Mouse (Mus musculus) bone marrow macrophage, adult 2 months (primary cell): ENCODE data around the gene Sf3b2.

Source experiments
- CTCF ChIP-seq: IDR thresholded peaks from 2 replicates; pipeline ENCODE4 v1.5.1; 2012; ENCODE audit warnings: low read depth, mild to moderate bottlenecking, low read length, moderate library complexity
- POLR2A ChIP-seq: IDR thresholded peaks from 2 replicates; pipeline ENCODE4 v1.6.1; 2012; ENCODE audit warnings: mild to moderate bottlenecking, low read depth, low read length, borderline replicate concordance

DNA sequence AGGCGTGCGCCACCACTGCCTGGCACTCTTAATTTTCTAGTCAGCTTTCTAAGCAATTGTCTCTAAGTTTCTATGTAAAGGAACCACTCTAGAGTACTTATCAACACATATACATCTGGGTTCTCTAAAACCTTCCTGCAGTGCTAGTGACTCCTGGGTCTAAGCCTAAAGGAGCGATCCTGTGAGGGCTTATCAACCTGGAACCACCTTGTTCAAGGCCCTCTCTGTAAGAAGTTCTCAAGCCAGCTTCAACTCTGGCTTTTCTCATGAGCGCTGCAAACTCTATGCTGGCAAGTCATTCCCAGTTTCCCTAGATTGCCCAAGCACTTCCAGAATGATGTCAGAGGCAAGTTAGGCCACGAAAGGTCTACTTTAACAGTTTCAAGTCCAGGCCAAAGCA, 28.2 kb downstream of the Sf3b2 start:
- TF ChIP-seq POLR2A (no peak), CTCF (no peak)
